Mouse (Mus musculus): ENCODE data around the gene Sox5. TPM values are rescaled to one million over a fixed set of nuclear protein-coding genes. Genes with fewer than 3 reads are reported as not detected.

Sox5 gene
- polyA plus RNA-seq, 2 experiments = 1.6 to 1.7 TPM

GRCm38 (mm10) chr6:144584074-144584840 lies 197.5 kb downstream of the Sox5 start:
- H3K4me1 ChIP-seq (replicated peaks; ENCODE audit: control insufficient read depth in 2 of 2, insufficient read depth in 2 of 2, low read length in 1 of 2) = peaks cover 0 to 10% of the 10 kb centered on the region in 2 experiments; a peak in 1 of 4 replicates
- no peak overlapping the region for H3K27ac ChIP-seq
- H3K9ac ChIP-seq (replicated peaks) = no peak overlapping the region
- DNase-seq (ENCODE audit: low read depth in 3 of 3, low spot score in 3 of 3) (no peak), ATAC-seq (ENCODE audit: insufficient read depth) (no peak)
- no peaks in the 10 kb centered on the region for H3K36me3 ChIP-seq (replicated peaks; ENCODE audit: control insufficient read depth, insufficient read depth, low read depth)
- H3K4me3 ChIP-seq (ENCODE audit: insufficient read depth in 1 of 2, low read depth in 2 of 2, low read length in 2 of 2) = no peak overlapping the region
- H3K4me2 ChIP-seq (ENCODE audit: low read depth) = no peak overlapping the region
- H3K9me3 ChIP-seq (ENCODE audit: control insufficient read depth, low read length) = no peaks in the 10 kb centered on the region
- no peaks in the 10 kb centered on the region for H3K27me3 ChIP-seq (ENCODE audit: control insufficient read depth, insufficient read depth, low read length)
- WGBS (ENCODE audit: insufficient replicate concordance) = 70% methylated on average over 11 of the region's 11 CpGs
- no peak for TF ChIP-seq CTCF (IDR thresholded peaks at IDR 0.05; ENCODE audit: low read depth)
- no peak for TF ChIP-seq EP300 (IDR thresholded peaks at IDR 0.05; ENCODE audit: low read depth)

- 41% methylated on average over 12 of the region's 12 CpGs for whole genome bisulfite sequencing (ENCODE audit: insufficient replicate concordance)
- Histone ChIP-seq H3K36me3 (replicated peaks; ENCODE audit: control insufficient read depth, insufficient read depth, low read depth) (no peaks in the 10 kb centered on the region), H3K9ac (replicated peaks) (no peak overlapping the region), H3K4me1 (replicated peaks; ENCODE audit: control insufficient read depth in 2 of 2, insufficient read depth in 2 of 2, low read length in 1 of 2) (peaks cover 0 to 8% of the 10 kb centered on the region in 2 experiments; a peak in 1 of 4 replicates), H3K27ac (no peak overlapping the region), H3K4me3 (ENCODE audit: insufficient read depth in 1 of 2, low read depth in 2 of 2, low read length in 2 of 2) (no peak overlapping the region), H3K4me2 (ENCODE audit: low read depth) (no peak overlapping the region), H3K9me3 (ENCODE audit: control insufficient read depth, low read length) (no peaks in the 10 kb centered on the region), H3K27me3 (ENCODE audit: control insufficient read depth, insufficient read depth, low read length) (no peaks in the 10 kb centered on the region)
- no peak for TF ChIP-seq CTCF (IDR thresholded peaks at IDR 0.05; ENCODE audit: low read depth)
- no peak for TF ChIP-seq EP300 (IDR thresholded peaks at IDR 0.05; ENCODE audit: low read depth)
- DNase-seq (ENCODE audit: low read depth in 3 of 3, low spot score in 3 of 3) (no peak), ATAC-seq (ENCODE audit: insufficient read depth) (no peak)
These were observed 202.5 kb downstream of the Sox5 start for GRCm38 (mm10) chr6:144579301-144579700.

GRCm38 (mm10) chr6:144570850-144571249 lies 210.9 kb downstream of the Sox5 start:
- peak; percentile 34 to 39 (median 36) for DNase-seq (ENCODE audit: low read depth in 3 of 3, low spot score in 3 of 3)
- peak; percentile 50; the same call in 1 of the 2 replicates for ATAC-seq (ENCODE audit: insufficient read depth)
- H3K4me1 ChIP-seq (replicated peaks; ENCODE audit: control insufficient read depth in 2 of 2, insufficient read depth in 2 of 2, low read length in 1 of 2) = peaks cover 0 to 6% of the 10 kb centered on the region in 2 experiments; a peak in 2 of 4 replicates

GRCm38 (mm10) chr6:144565827-144566226 lies 215.9 kb downstream of the Sox5 start:
- 55% methylated on average over 1 of the region's 1 CpGs for WGBS (ENCODE audit: insufficient replicate concordance)
- TF ChIP-seq CTCF (IDR thresholded peaks at IDR 0.05; ENCODE audit: low read depth) (no peak), EP300 (IDR thresholded peaks at IDR 0.05; ENCODE audit: low read depth) (peak; percentile 61)
- no peak overlapping the region for H3K9ac ChIP-seq (replicated peaks)

More at GRCm38 (mm10) chr6:144570850-144571249, 210.9 kb downstream of the Sox5 start:
- TF ChIP-seq EP300 (IDR thresholded peaks at IDR 0.05; ENCODE audit: low read depth) (no peak), CTCF (IDR thresholded peaks at IDR 0.05; ENCODE audit: low read depth) (no peak)
- 40% methylated on average over 17 of the region's 17 CpGs for WGBS (ENCODE audit: insufficient replicate concordance)
- H3K9me3 ChIP-seq (ENCODE audit: control insufficient read depth, low read length) = no peaks in the 10 kb centered on the region
- H3K27me3 ChIP-seq (ENCODE audit: control insufficient read depth, insufficient read depth, low read length) = no peaks in the 10 kb centered on the region
- H3K27ac ChIP-seq = no peak overlapping the region
- no peaks in the 10 kb centered on the region for H3K36me3 ChIP-seq (replicated peaks; ENCODE audit: control insufficient read depth, insufficient read depth, low read depth)
- H3K4me3 ChIP-seq (ENCODE audit: insufficient read depth in 1 of 2, low read depth in 2 of 2, low read length in 2 of 2) = no peak overlapping the region
- H3K9ac ChIP-seq (replicated peaks) = no peak overlapping the region
- H3K4me2 ChIP-seq (ENCODE audit: low read depth) = no peak overlapping the region

GRCm38 (mm10) chr6:144561718-144562117 lies 220.1 kb downstream of the Sox5 start:
- H3K9ac ChIP-seq (replicated peaks) = no peak overlapping the region
- H3K27me3 ChIP-seq (ENCODE audit: control insufficient read depth, insufficient read depth, low read length) = no peaks in the 10 kb centered on the region
- H3K4me1 ChIP-seq (replicated peaks; ENCODE audit: control insufficient read depth in 2 of 2, insufficient read depth in 2 of 2, low read length in 1 of 2) = no peaks in the 10 kb centered on the region; a peak in 1 of 4 replicates
- no peak overlapping the region for H3K4me2 ChIP-seq (ENCODE audit: low read depth)
- ATAC-seq (ENCODE audit: insufficient read depth) (no peak), DNase-seq (ENCODE audit: low read depth in 3 of 3, low spot score in 3 of 3) (no peak)
- no peak for TF ChIP-seq EP300 (IDR thresholded peaks at IDR 0.05; ENCODE audit: low read depth)
- TF ChIP-seq CTCF (IDR thresholded peaks at IDR 0.05; ENCODE audit: low read depth) = no peak
- 15% methylated on average over 5 of the region's 5 CpGs for WGBS (ENCODE audit: insufficient replicate concordance)
- no peak overlapping the region for H3K27ac ChIP-seq
- H3K9me3 ChIP-seq (ENCODE audit: control insufficient read depth, low read length) = no peaks in the 10 kb centered on the region
- H3K36me3 ChIP-seq (replicated peaks; ENCODE audit: control insufficient read depth, insufficient read depth, low read depth) = no peaks in the 10 kb centered on the region
- H3K4me3 ChIP-seq (ENCODE audit: insufficient read depth in 1 of 2, low read depth in 2 of 2, low read length in 2 of 2) = no peak overlapping the region

More at GRCm38 (mm10) chr6:144565827-144566226, 215.9 kb downstream of the Sox5 start:
- no peaks in the 10 kb centered on the region for H3K36me3 ChIP-seq (replicated peaks; ENCODE audit: control insufficient read depth, insufficient read depth, low read depth)
- H3K9me3 ChIP-seq (ENCODE audit: control insufficient read depth, low read length) = no peaks in the 10 kb centered on the region
- H3K4me2 ChIP-seq (ENCODE audit: low read depth) = no peak overlapping the region
- ATAC-seq (ENCODE audit: insufficient read depth) = peak; percentile 51
- no peaks in the 10 kb centered on the region; a peak in 1 of 4 replicates for H3K4me1 ChIP-seq (replicated peaks; ENCODE audit: control insufficient read depth in 2 of 2, insufficient read depth in 2 of 2, low read length in 1 of 2)
- H3K27ac ChIP-seq = no peak overlapping the region
- H3K27me3 ChIP-seq (ENCODE audit: control insufficient read depth, insufficient read depth, low read length) = no peaks in the 10 kb centered on the region
- H3K4me3 ChIP-seq (ENCODE audit: insufficient read depth in 1 of 2, low read depth in 2 of 2, low read length in 2 of 2) = no peak overlapping the region
- no peak for DNase-seq (ENCODE audit: low read depth in 3 of 3, low spot score in 3 of 3)

Data from liver, embryonic 14.5 days (tissue).